Mouse (Mus musculus) midbrain, embryonic 12.5 days (tissue): ENCODE data around the gene Gsg1l2. TPM values are rescaled to one million over a fixed set of nuclear protein-coding genes. Genes with fewer than 3 reads are reported as not detected.

ENCODE experiments used
- ATAC-seq: fragments of 200-750 bp; cut with Nextera tagmentation; 2 replicates; pipeline ENCODE4 v1.8.0; 2017; ENCODE audit warnings: low read depth, moderate TSS enrichment, moderate library complexity; ENCODE audit not compliant: low FRiP score
- H3K27ac ChIP-seq: fragments of 300-500 bp; sonication (generic); replicated peaks from 2 replicates; pipeline ENCODE4 v1.5.1; 2016; ENCODE audit warnings: mild to moderate bottlenecking
- H3K27me3 ChIP-seq: fragments of 300-500 bp; sonication (generic); 2 replicates; pipeline ENCODE4 v1.6.1; 2016; ENCODE audit warnings: mild to moderate bottlenecking
- H3K36me3 ChIP-seq: fragments of 300-500 bp; sonication (generic); 2 replicates; pipeline ENCODE4 v1.6.1; 2016
- H3K4me1 ChIP-seq: fragments of 300-500 bp; sonication (generic); 2 replicates; pipeline ENCODE4 v1.6.1; 2016
- H3K4me2 ChIP-seq: fragments of 300-500 bp; sonication (generic); replicated peaks from 2 replicates; pipeline ENCODE4 v1.6.1; 2016; ENCODE audit warnings: mild to moderate bottlenecking, moderate library complexity
- H3K4me3 ChIP-seq: fragments of 300-500 bp; sonication (generic); 2 replicates; pipeline ENCODE4 v1.5.1; 2016; ENCODE audit warnings: mild to moderate bottlenecking
- H3K9ac ChIP-seq: fragments of 300-500 bp; sonication (generic); replicated peaks from 2 replicates; pipeline ENCODE4 v1.6.1; 2016; ENCODE audit warnings: mild to moderate bottlenecking, moderate library complexity
- H3K9me3 ChIP-seq: fragments of 300-500 bp; sonication (generic); 2 replicates; pipeline ENCODE4 v1.6.1; 2016; ENCODE audit warnings: mild to moderate bottlenecking
- WGBS: fragments of 180-500 bp; shearing (Covaris S2); methylation state at CpG from one replicate; pipeline ENCODE4 v1.1.7; 2016; 5-methylcytosine and 5-hydroxymethylcytosine counted together
- polyA plus RNA-seq: library from polyadenylated mRNA; unstranded; fragments of >200 nt; fragmentation: Nextera tagmentation; extraction: Ambion mirVana; gene quantifications from 2 replicates; pipeline ENCODE4 v1.2.1, GENCODE M21; 2016

Gene Gsg1l2
- polyA plus RNA-seq, 1 experiment from 2014 or later, result not detected

- no peak overlapping the region for H3K4me3 ChIP-seq
- ATAC-seq, result no peak
- WGBS, result 92% methylated on average over 2 of the region's 2 CpGs
- no peaks in the 10 kb centered on the region for H3K36me3 ChIP-seq
- no peaks in the 10 kb centered on the region for H3K27me3 ChIP-seq
- H3K4me2 ChIP-seq, result no peak overlapping the region
- H3K27ac ChIP-seq, result no peak overlapping the region
- H3K9me3 ChIP-seq, result no peaks in the 10 kb centered on the region
- no peaks in the 10 kb centered on the region for H3K4me1 ChIP-seq
- H3K9ac ChIP-seq, result no peak overlapping the region
Measured at GRCm38 (mm10) chr11:67771691-67772090, 2.7 kb upstream of the Gsg1l2 start.

GRCm38 (mm10) chr11:67772577-67772976 is 1.8 kb upstream of the Gsg1l2 start:
- Histone ChIP-seq H3K9me3 (no peaks in the 10 kb centered on the region), H3K9ac (no peak overlapping the region), H3K4me3 (no peak overlapping the region), H3K27me3 (no peaks in the 10 kb centered on the region), H3K27ac (no peak overlapping the region), H3K36me3 (no peaks in the 10 kb centered on the region), H3K4me2 (no peak overlapping the region), H3K4me1 (no peaks in the 10 kb centered on the region)
- 32% methylated on average over 8 of the region's 8 CpGs for WGBS
- no peak for ATAC-seq

- ATAC-seq, result no peak
- Histone ChIP-seq H3K9me3 (no peaks in the 10 kb centered on the region), H3K9ac (no peak overlapping the region), H3K4me1 (no peaks in the 10 kb centered on the region), H3K36me3 (no peaks in the 10 kb centered on the region), H3K4me3 (no peak overlapping the region), H3K27ac (no peak overlapping the region), H3K4me2 (no peak overlapping the region), H3K27me3 (no peaks in the 10 kb centered on the region)
- WGBS, result 85% methylated on average over 11 of the region's 11 CpGs
Measured at GRCm38 (mm10) chr11:67790182-67790581, 15.8 kb downstream of the Gsg1l2 start.

GRCm38 (mm10) chr11:67797931-67798330 is 23.5 kb downstream of the Gsg1l2 start, which contains the start of gene Dhrs7c:
Gene Dhrs7c (plus strand): TSS chr11:67798187.
- H3K9me3 ChIP-seq, result no peaks in the 10 kb centered on the region
- no peaks in the 10 kb centered on the region for H3K4me1 ChIP-seq
- no peak for ATAC-seq
- no peak within 1 kb of the TSS for H3K9ac ChIP-seq
- H3K27me3 ChIP-seq, result no peaks in the 10 kb centered on the region
- H3K36me3 ChIP-seq, result no peaks in the 10 kb centered on the region
- no peak within 1 kb of the TSS for H3K27ac ChIP-seq
- no peak within 1 kb of the TSS for H3K4me2 ChIP-seq
- 82% methylated on average over 7 of the region's 7 CpGs for WGBS
- no peak within 1 kb of the TSS for H3K4me3 ChIP-seq

- Histone ChIP-seq H3K27me3 (no peaks in the 10 kb centered on the region), H3K4me1 (no peaks in the 10 kb centered on the region), H3K4me3 (no peak overlapping the region), H3K9me3 (no peaks in the 10 kb centered on the region), H3K27ac (no peak overlapping the region), H3K4me2 (no peak overlapping the region), H3K36me3 (no peaks in the 10 kb centered on the region), H3K9ac (no peak overlapping the region)
- no peak for ATAC-seq
Measured at GRCm38 (mm10) chr11:67800130-67800723, 25.8 kb downstream of the Gsg1l2 start.

GRCm38 (mm10) chr11:67801169-67801568 is 26.8 kb downstream of the Gsg1l2 start:
- 88% methylated on average over 8 of the region's 8 CpGs for WGBS

GRCm38 (mm10) chr11:67805538-67805937 is 31.1 kb downstream of the Gsg1l2 start:
- no peaks in the 10 kb centered on the region for H3K9me3 ChIP-seq
- WGBS, result 100% methylated on average over 1 of the region's 1 CpGs
- ATAC-seq, result no peak
- no peak overlapping the region for H3K4me2 ChIP-seq
- H3K27ac ChIP-seq, result no peak overlapping the region
- H3K4me3 ChIP-seq, result no peak overlapping the region
- H3K36me3 ChIP-seq, result no peaks in the 10 kb centered on the region
- H3K27me3 ChIP-seq, result no peaks in the 10 kb centered on the region
- no peak overlapping the region for H3K9ac ChIP-seq
- no peaks in the 10 kb centered on the region for H3K4me1 ChIP-seq

More at GRCm38 (mm10) chr11:67801169-67801568, 26.8 kb downstream of the Gsg1l2 start:
- Histone ChIP-seq H3K4me1 (no peaks in the 10 kb centered on the region), H3K27ac (no peak overlapping the region), H3K36me3 (no peaks in the 10 kb centered on the region), H3K27me3 (no peaks in the 10 kb centered on the region), H3K9ac (no peak overlapping the region), H3K4me3 (no peak overlapping the region), H3K4me2 (no peak overlapping the region), H3K9me3 (no peaks in the 10 kb centered on the region)
- no peak for ATAC-seq

GRCm38 (mm10) chr11:67806832-67807597 is 32.6 kb downstream of the Gsg1l2 start:
- no peak for ATAC-seq
- no peaks in the 10 kb centered on the region for H3K27me3 ChIP-seq
- 86% methylated on average over 11 of the region's 11 CpGs for WGBS
- no peak overlapping the region for H3K27ac ChIP-seq
- no peak overlapping the region for H3K4me3 ChIP-seq
- no peaks in the 10 kb centered on the region for H3K4me1 ChIP-seq
- H3K36me3 ChIP-seq, result no peaks in the 10 kb centered on the region
- H3K9ac ChIP-seq, result no peak overlapping the region
- no peaks in the 10 kb centered on the region for H3K9me3 ChIP-seq
- H3K4me2 ChIP-seq, result no peak overlapping the region

GRCm38 (mm10) chr11:67808051-67808450 is 33.6 kb downstream of the Gsg1l2 start:
- no peak overlapping the region for H3K9ac ChIP-seq
- 80% methylated on average over 5 of the region's 5 CpGs for WGBS
- no peaks in the 10 kb centered on the region for H3K27me3 ChIP-seq
- no peak overlapping the region for H3K4me2 ChIP-seq
- H3K4me3 ChIP-seq, result no peak overlapping the region
- H3K36me3 ChIP-seq, result no peaks in the 10 kb centered on the region
- no peaks in the 10 kb centered on the region for H3K4me1 ChIP-seq
- H3K27ac ChIP-seq, result no peak overlapping the region
- no peaks in the 10 kb centered on the region for H3K9me3 ChIP-seq
- ATAC-seq, result no peak

- 76% methylated on average over 6 of the region's 6 CpGs for WGBS
- no peak for ATAC-seq
Measured at GRCm38 (mm10) chr11:67811535-67811934, 37.1 kb downstream of the Gsg1l2 start.

GRCm38 (mm10) chr11:67819604-67820003 is 45.2 kb downstream of the Gsg1l2 start:
- Histone ChIP-seq H3K9ac (no peak overlapping the region), H3K27ac (no peak overlapping the region), H3K9me3 (no peaks in the 10 kb centered on the region), H3K4me1 (peaks cover 3% of the 10 kb centered on the region; the same call in 1 of the 2 replicates), H3K27me3 (no peaks in the 10 kb centered on the region), H3K36me3 (no peaks in the 10 kb centered on the region), H3K4me2 (peak overlapping the region; percentile 34), H3K4me3 (no peak overlapping the region)
- ATAC-seq, result no peak
- WGBS, result 17% methylated on average over 5 of the region's 5 CpGs

More at GRCm38 (mm10) chr11:67811535-67811934, 37.1 kb downstream of the Gsg1l2 start:
- H3K4me1 ChIP-seq, result no peaks in the 10 kb centered on the region
- H3K4me3 ChIP-seq, result no peak overlapping the region
- no peaks in the 10 kb centered on the region for H3K36me3 ChIP-seq
- no peak overlapping the region for H3K27ac ChIP-seq
- no peak overlapping the region for H3K9ac ChIP-seq
- no peaks in the 10 kb centered on the region for H3K27me3 ChIP-seq
- H3K4me2 ChIP-seq, result no peak overlapping the region
- no peaks in the 10 kb centered on the region for H3K9me3 ChIP-seq

- H3K27me3 ChIP-seq, result no peaks in the 10 kb centered on the region
- no peaks in the 10 kb centered on the region for H3K36me3 ChIP-seq
- H3K9me3 ChIP-seq, result no peaks in the 10 kb centered on the region
- no peak for ATAC-seq
- no peak overlapping the region for H3K27ac ChIP-seq
- no peak overlapping the region for H3K4me2 ChIP-seq
- H3K9ac ChIP-seq, result no peak overlapping the region
- peaks cover 3% of the 10 kb centered on the region; the same call in 1 of the 2 replicates for H3K4me1 ChIP-seq
- 30% methylated on average over 4 of the region's 4 CpGs for WGBS
- no peak overlapping the region for H3K4me3 ChIP-seq
Measured at GRCm38 (mm10) chr11:67820221-67820620, 45.8 kb downstream of the Gsg1l2 start.
